Mouse (Mus musculus) brain, embryonic 14.5 days (tissue): Measurements from ENCODE around the gene P4ha3.

ENCODE experiments used
- CTCF ChIP-seq: fragments of 200-500 bp; IDR thresholded peaks from 2 replicates; pipeline ENCODE4 v1.5.1; 2012; ENCODE audit warnings: inconsistent platforms, mild to moderate bottlenecking, moderate library complexity, borderline replicate concordance; ENCODE audit not compliant: insufficient read depth, insufficient read length; ENCODE audit errors: extremely low read depth
- POLR2A ChIP-seq: fragments of 200-500 bp; IDR thresholded peaks from 2 replicates; pipeline ENCODE4 v1.6.1; 2012; ENCODE audit warnings: mild to moderate bottlenecking, inconsistent platforms, borderline replicate concordance; ENCODE audit not compliant: poor library complexity, insufficient read depth, insufficient read length, severe bottlenecking; ENCODE audit errors: extremely low read depth

- TF ChIP-seq CTCF = no peak
- no peak for TF ChIP-seq POLR2A
Measured at GRCm38 (mm10) chr7:100305894-100306293, 20.6 kb downstream of the P4ha3 start.
